Mouse (Mus musculus) kidney, postnatal 0 days (tissue): Measurements from ENCODE around the gene Cd47. TPM values are rescaled to one million over a fixed set of nuclear protein-coding genes. Genes with fewer than 3 reads are reported as not detected.

ENCODE experiments used
- ATAC-seq: fragments of 200-750 bp; cut with Nextera tagmentation; replicated peaks from 2 replicates; pipeline ENCODE4 v1.8.0; 2017; ENCODE audit warnings: low read depth, moderate number of reproducible peaks, moderate TSS enrichment, moderate library complexity; ENCODE audit not compliant: low FRiP score
- DNase-seq: peaks from one replicate; pipeline ENCODE4 v3.0.0-alpha.2; 2016; ENCODE audit warnings: low spot score
- H3K27ac ChIP-seq: fragments of 300-500 bp; sonication (generic); 2 replicates; pipeline ENCODE4 v1.5.1; 2014; ENCODE audit warnings: mild to moderate bottlenecking
- H3K27me3 ChIP-seq: fragments of 300-500 bp; sonication (generic); 2 replicates; pipeline ENCODE4 v1.6.1; 2014; ENCODE audit warnings: low read length, mixed read lengths; ENCODE audit not compliant: insufficient read depth
- H3K36me3 ChIP-seq: fragments of 300-500 bp; sonication (generic); 2 replicates; pipeline ENCODE4 v1.6.1; 2014; ENCODE audit warnings: low read length, mixed read lengths; ENCODE audit not compliant: insufficient read depth
- H3K4me1 ChIP-seq: fragments of 300-500 bp; sonication (generic); replicated peaks from 2 replicates; pipeline ENCODE4 v1.6.1; 2014; ENCODE audit warnings: antibody characterized with exemption, low read length, mixed read lengths; ENCODE audit not compliant: insufficient read depth
- H3K4me2 ChIP-seq: fragments of 300-500 bp; sonication (generic); 2 replicates; pipeline ENCODE4 v1.6.1; 2014; ENCODE audit warnings: mild to moderate bottlenecking, low read length, moderate library complexity, mixed read lengths
- H3K4me3 ChIP-seq: fragments of 300-500 bp; sonication (generic); replicated peaks from 2 replicates; pipeline ENCODE4 v1.5.1; 2014; ENCODE audit warnings: low read depth, low read length
- H3K9ac ChIP-seq: fragments of 300-500 bp; sonication (generic); 2 replicates; pipeline ENCODE4 v1.6.1; 2014; ENCODE audit warnings: low read depth, low read length
- H3K9me3 ChIP-seq: fragments of 300-500 bp; sonication (generic); replicated peaks from 2 replicates; pipeline ENCODE4 v1.6.1; 2016; ENCODE audit warnings: low read length, inconsistent platforms, mixed read lengths
- CTCF ChIP-seq: IDR thresholded peaks from 2 replicates; pipeline ENCODE4 v1.5.1; 2016; ENCODE audit warnings: antibody characterized with exemption, low read depth, mild to moderate bottlenecking, moderate library complexity
- WGBS: fragments of 180-500 bp; shearing (Covaris S2); extraction: QIAGEN DNeasy Blood & Tissue Kit; methylation state at CpG from one replicate; pipeline ENCODE4 v1.1.7; 2014; 5-methylcytosine and 5-hydroxymethylcytosine counted together
- polyA plus RNA-seq: library from polyadenylated mRNA; unstranded; fragments of >200 nt; fragmentation: Nextera tagmentation; extraction: Ambion mirVana; gene quantifications from 2 replicates; pipeline ENCODE4 v1.2.1, GENCODE M21; 2015

Cd47 gene
- polyA plus RNA-seq, 1 experiment from 2014 or later = 95.6 TPM

DNA sequence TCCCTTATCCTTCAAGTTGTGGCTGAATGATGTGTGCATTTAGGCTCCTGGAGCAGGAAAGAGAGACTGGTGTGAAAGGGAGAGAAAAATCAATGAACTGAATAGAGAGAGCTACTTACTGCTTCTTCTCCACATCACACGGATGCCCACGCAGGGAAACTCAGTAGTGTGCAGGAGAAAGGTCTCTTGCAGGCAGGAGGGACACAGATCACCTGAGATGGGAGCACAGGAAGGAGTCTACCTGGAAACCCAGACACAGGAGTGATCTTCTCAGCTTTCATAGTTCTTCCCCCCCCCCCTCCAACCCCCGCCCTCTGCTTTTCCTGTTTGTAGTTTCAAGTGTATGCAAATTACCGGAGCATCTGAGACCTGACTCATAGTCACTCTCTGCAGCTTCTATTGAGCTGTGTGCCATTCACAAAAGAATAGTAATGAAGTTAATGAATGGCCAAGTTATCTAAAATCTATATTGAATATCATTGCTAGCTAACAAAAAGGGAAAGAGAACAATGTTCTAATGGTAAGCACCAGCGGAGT lies 158.6 kb downstream of the Cd47 start:
- H3K4me1 ChIP-seq = peaks cover 3% of the 10 kb centered on the region; the same call in 1 of the 2 replicates
- no peaks in the 10 kb centered on the region for H3K36me3 ChIP-seq
- H3K4me3 ChIP-seq = no peak overlapping the region
- no peak overlapping the region for H3K4me2 ChIP-seq
- H3K27ac ChIP-seq = no peak overlapping the region
- DNase-seq = no peak
- WGBS = 78% methylated on average over 5 of the region's 5 CpGs
- H3K9me3 ChIP-seq = no peaks in the 10 kb centered on the region
- no peaks in the 10 kb centered on the region for H3K27me3 ChIP-seq
- no peak for ATAC-seq
- H3K9ac ChIP-seq = no peak overlapping the region
- no peak for TF ChIP-seq CTCF

- Histone ChIP-seq H3K9ac (no peak overlapping the region), H3K36me3 (no peaks in the 10 kb centered on the region), H3K4me3 (no peak overlapping the region), H3K4me1 (peaks cover 3% of the 10 kb centered on the region; the same call in 1 of the 2 replicates), H3K27ac (no peak overlapping the region), H3K9me3 (no peaks in the 10 kb centered on the region), H3K27me3 (no peaks in the 10 kb centered on the region), H3K4me2 (no peak overlapping the region)
- no peak for TF ChIP-seq CTCF
- DNase-seq (no peak), ATAC-seq (no peak)
- WGBS = 77% methylated on average over 3 of the region's 3 CpGs
Measured at GRCm38 (mm10) chr16:49962305-49962704, 162.0 kb downstream of the Cd47 start.

DNA sequence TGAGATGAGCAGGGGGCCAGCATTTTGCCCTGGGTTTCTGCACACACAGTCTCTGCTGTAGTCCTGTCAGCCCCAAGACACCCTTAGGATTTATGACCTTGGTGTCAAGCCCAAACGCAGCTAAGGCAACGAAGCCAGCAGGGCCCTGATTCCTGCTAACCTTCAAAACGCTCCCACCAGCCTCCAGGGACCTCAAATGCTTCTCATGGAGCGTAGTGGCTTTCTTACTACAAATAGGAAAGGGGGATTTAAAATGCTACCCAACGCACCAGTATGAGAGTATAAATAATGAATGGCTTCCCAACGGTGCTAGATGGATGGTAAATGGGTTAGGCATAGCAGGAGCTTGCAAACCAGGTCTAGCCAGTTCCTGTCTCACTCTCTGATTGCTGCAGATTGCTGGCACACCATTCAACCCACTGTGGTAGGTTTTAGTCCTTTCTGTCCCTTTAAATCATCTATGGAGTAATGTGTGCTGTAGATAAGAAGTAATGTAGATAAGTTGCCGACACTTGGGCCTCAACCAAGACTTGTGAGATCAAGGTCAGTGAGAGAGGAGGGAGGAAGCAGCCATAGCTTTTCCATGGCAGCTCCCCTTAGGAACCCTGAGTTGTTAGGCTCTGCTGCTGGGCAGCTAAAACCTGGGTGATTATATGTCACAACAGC lies 164.1 kb downstream of the Cd47 start:
- Histone ChIP-seq H3K9me3 (no peaks in the 10 kb centered on the region), H3K9ac (no peak overlapping the region), H3K27ac (no peak overlapping the region), H3K27me3 (no peaks in the 10 kb centered on the region), H3K4me3 (no peak overlapping the region), H3K4me2 (no peak overlapping the region), H3K4me1 (peaks cover 3% of the 10 kb centered on the region; the same call in 1 of the 2 replicates), H3K36me3 (no peaks in the 10 kb centered on the region)
- 26% methylated on average over 7 of the region's 7 CpGs for WGBS
- DNase-seq (peak; percentile 42), ATAC-seq (no peak)
- TF ChIP-seq CTCF = no peak

Other genes with a start within 250 kb of the Cd47 start
- gene Ift57, start 101.3 kb upstream of the Cd47 start, polyA plus RNA-seq = 39.1 and 41.4 TPM in 2 replicates